Mouse (Mus musculus): ENCODE results near the gene Hnrnph2.

Gene Hnrnph2

GRCm38 (mm10) chrX:134619695-134620094 is 18.7 kb downstream of the Hnrnph2 start:
- no peak for DNase-seq

GRCm38 (mm10) chrX:134620254-134620865 is 19.4 kb downstream of the Hnrnph2 start:
- DNase-seq: no peak

- DNase-seq: no peak
Measured at GRCm38 (mm10) chrX:134621685-134622084, 20.7 kb downstream of the Hnrnph2 start.

- no peak for DNase-seq
Measured at GRCm38 (mm10) chrX:134623350-134623749, 22.4 kb downstream of the Hnrnph2 start.

- no peak for DNase-seq
Measured at GRCm38 (mm10) chrX:134628200-134628599, 27.2 kb downstream of the Hnrnph2 start.

GRCm38 (mm10) chrX:134632710-134633109 is 31.7 kb downstream of the Hnrnph2 start:
- DNase-seq: no peak

- DNase-seq: no peak
Measured at GRCm38 (mm10) chrX:134635111-134635510, 34.1 kb downstream of the Hnrnph2 start.

GRCm38 (mm10) chrX:134635860-134636259 is 34.9 kb downstream of the Hnrnph2 start:
- peak; percentile 87 for DNase-seq

- peak; percentile 31 for DNase-seq
Measured at GRCm38 (mm10) chrX:134641000-134641760, 40.2 kb downstream of the Hnrnph2 start.

- DNase-seq: no peak
Measured at GRCm38 (mm10) chrX:134646338-134646737, 45.4 kb downstream of the Hnrnph2 start.

GRCm38 (mm10) chrX:134647421-134647820 is 46.4 kb downstream of the Hnrnph2 start:
- peak; percentile 2 for DNase-seq

GRCm38 (mm10) chrX:134648031-134648692 is 47.2 kb downstream of the Hnrnph2 start:
- DNase-seq: peak; percentile 93

- no peak for DNase-seq
Measured at GRCm38 (mm10) chrX:134652061-134652460, 51.1 kb downstream of the Hnrnph2 start.

All from heart, adult 11 months (tissue).